Mouse (Mus musculus): ENCODE results near the gene Pkn1.

The Pkn1 gene

GRCm38 (mm10) chr8:83724697-83725482 is 25.9 kb upstream of the Pkn1 start:
- DNase-seq (ENCODE audit: low spot score in 2 of 2): peak; percentile 82 to 86

GRCm38 (mm10) chr8:83723447-83724083 is 24.6 kb upstream of the Pkn1 start:
- DNase-seq (ENCODE audit: low spot score in 2 of 2): no peak

- no peak for DNase-seq (ENCODE audit: low spot score in 2 of 2)
Observed at GRCm38 (mm10) chr8:83722631-83723030, 23.7 kb upstream of the Pkn1 start.

- no peak for DNase-seq (ENCODE audit: low spot score in 2 of 2)
Observed at GRCm38 (mm10) chr8:83721405-83722025, 22.5 kb upstream of the Pkn1 start.

GRCm38 (mm10) chr8:83719693-83720092 is 20.7 kb upstream of the Pkn1 start:
- DNase-seq (ENCODE audit: low spot score in 2 of 2): no peak

GRCm38 (mm10) chr8:83719048-83719447 is 20.1 kb upstream of the Pkn1 start:
- DNase-seq (ENCODE audit: low spot score in 2 of 2): no peak

GRCm38 (mm10) chr8:83716563-83716962 is 17.6 kb upstream of the Pkn1 start:
- no peak for DNase-seq (ENCODE audit: low spot score in 2 of 2)

GRCm38 (mm10) chr8:83715771-83716170 is 16.8 kb upstream of the Pkn1 start:
- peak in 1 of 2 experiments; percentile 34 for DNase-seq (ENCODE audit: low spot score in 2 of 2)

GRCm38 (mm10) chr8:83715031-83715690 is 16.2 kb upstream of the Pkn1 start, which contains the start of gene Ddx39:
Ddx39 (plus strand) TSS chr8:83715177.
- DNase-seq (ENCODE audit: low spot score in 2 of 2): peak; percentile 96 to 98

GRCm38 (mm10) chr8:83714676-83715030 is 15.7 kb upstream of the Pkn1 start:
- DNase-seq (ENCODE audit: low spot score in 2 of 2): no peak

- DNase-seq (ENCODE audit: low spot score in 2 of 2): peak; percentile 58 to 78
Observed at GRCm38 (mm10) chr8:83707554-83707953, 8.6 kb upstream of the Pkn1 start.

GRCm38 (mm10) chr8:83706411-83706810 is 7.4 kb upstream of the Pkn1 start:
- DNase-seq (ENCODE audit: low spot score in 2 of 2): no peak

- DNase-seq (ENCODE audit: low spot score in 2 of 2): no peak
Observed at GRCm38 (mm10) chr8:83703426-83703825, 4.4 kb upstream of the Pkn1 start.

GRCm38 (mm10) chr8:83700423-83701085 is 1.6 kb upstream of the Pkn1 start:
- no peak for DNase-seq (ENCODE audit: low spot score in 2 of 2)

- no peak for DNase-seq (ENCODE audit: low spot score in 2 of 2)
Observed at GRCm38 (mm10) chr8:83699566-83699965, 587 bp upstream of the Pkn1 start.

GRCm38 (mm10) chr8:83698291-83698660 is 703 bp downstream of the Pkn1 start:
- peak; percentile 44 to 53 for DNase-seq (ENCODE audit: low spot score in 2 of 2)

- DNase-seq (ENCODE audit: low spot score in 2 of 2): no peak
Observed at GRCm38 (mm10) chr8:83697374-83698220, 1.4 kb downstream of the Pkn1 start.

GRCm38 (mm10) chr8:83695351-83696106 is 3.5 kb downstream of the Pkn1 start:
- no peak for DNase-seq (ENCODE audit: low spot score in 2 of 2)

GRCm38 (mm10) chr8:83694369-83695160 is 4.4 kb downstream of the Pkn1 start:
- DNase-seq (ENCODE audit: low spot score in 2 of 2): peak; percentile 40 to 54
